Mouse (Mus musculus) natural killer cell, adult 2 months (primary cell): ENCODE data around the gene Gm20521.
"Not testable (repeated sequence)": the region's sequence is repeated elsewhere in the genome, so short reads cannot be mapped to it uniquely, and the experiment has no call there.

Experiments
- DNase-seq, 2 experiments: peaks; one replicate each; pipeline ENCODE4 v3.0.0; 2022; ENCODE audit warnings: low spot score in 2 of 2

Gene Gm20521

GRCm38 (mm10) chr14:54936831-54937160 lies 53.6 kb downstream of the Gm20521 start:
- DNase-seq, result no peak

DNA sequence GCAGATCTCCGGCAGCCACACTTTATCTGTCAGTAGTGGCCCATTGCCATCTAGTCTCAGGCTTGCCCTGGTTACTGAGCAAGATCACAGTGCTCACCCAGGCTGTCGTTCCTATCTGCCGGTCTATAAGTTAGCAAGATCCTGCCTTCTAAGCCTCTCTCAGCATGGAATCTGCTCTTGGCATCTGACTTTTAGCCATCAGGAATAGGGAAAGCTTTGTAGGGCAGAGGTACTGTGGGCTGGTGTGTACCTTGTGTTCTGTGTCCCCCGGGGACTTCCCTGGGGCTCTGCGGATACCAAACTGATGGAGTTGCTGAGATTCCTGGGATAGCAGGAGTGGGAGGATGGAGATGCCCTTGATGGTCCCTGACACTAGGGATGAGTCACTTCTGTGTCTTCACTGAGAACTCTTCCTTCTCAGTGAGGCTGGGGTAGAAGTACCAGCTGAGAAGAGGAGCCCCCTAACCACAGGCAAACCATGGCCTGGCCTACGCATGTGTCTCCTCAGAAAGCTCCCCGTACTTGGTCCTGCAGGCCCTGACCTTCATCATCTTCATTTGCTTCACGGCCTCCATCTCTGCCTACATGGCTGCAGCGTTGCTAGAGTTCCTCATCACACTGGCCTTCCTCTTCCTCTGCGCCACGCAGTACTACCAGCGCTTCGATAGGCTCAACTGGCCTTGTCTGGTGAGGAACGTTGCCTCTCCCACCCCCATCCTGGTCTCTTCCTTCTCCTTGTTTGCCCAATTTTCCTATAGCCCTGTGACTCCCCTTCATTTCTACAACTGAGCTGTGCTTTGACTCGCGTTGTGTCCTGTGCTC lies 54.3 kb downstream of the Gm20521 start:
- no peak for DNase-seq

DNA sequence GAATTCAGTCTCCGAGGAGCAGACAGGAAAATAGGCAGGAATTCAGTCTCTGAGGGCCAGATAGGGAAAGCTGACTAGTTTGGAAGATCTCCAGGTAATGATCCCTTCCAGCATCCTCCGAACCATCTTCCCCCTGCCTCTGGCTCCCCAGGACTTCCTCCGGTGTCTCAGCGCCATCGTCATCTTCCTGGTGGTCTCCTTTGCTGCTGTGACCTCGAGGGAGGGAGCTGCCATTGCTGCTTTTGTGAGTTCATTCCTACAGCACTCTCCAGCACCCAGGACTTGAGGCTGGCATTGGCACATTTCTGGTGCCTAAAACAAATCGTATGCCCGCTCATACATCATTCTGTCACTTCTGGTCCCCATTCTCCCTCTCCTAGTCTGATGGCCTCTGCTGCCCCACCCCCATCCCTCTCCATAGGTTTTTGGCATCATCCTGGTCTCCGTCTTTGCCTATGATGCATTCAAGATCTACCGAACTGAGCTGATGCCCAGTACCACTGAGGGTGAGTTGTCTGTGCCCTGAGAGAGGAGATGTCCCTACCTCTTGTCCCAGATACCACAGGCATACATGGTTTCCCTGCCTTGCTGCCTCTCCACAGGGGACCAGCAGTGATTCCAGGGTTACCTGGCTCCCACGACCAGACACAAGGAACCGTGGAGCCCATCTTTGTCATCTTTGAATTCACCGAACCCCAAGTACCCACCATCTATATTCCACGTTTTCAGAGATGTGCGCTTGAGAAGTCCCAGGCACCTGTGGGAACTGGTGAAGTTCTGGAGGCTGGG lies 55.4 kb downstream of the Gm20521 start:
- no peak for DNase-seq

GRCm38 (mm10) chr14:54939434-54940175 lies 56.4 kb downstream of the Gm20521 start:
- DNase-seq, result peak; percentile 40 to 62

DNA sequence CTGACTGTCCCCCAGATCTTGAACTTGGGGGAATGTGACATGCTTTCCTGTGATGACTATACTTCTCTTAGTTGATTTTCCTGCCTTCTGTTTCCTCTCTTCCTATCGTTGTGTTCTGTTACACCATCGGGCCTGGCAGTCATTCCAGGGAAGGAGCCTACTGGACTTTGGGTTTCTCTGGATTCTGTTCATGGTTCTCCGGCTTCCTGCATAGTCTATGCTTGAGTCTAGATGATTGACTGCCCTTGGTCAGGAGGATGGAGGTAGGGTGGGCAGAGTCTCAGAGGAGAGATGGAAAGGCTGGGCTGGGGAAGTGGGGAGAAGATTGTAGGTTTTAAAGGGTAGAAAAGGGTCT lies 56.9 kb downstream of the Gm20521 start:
- no peak for DNase-seq

DNA sequence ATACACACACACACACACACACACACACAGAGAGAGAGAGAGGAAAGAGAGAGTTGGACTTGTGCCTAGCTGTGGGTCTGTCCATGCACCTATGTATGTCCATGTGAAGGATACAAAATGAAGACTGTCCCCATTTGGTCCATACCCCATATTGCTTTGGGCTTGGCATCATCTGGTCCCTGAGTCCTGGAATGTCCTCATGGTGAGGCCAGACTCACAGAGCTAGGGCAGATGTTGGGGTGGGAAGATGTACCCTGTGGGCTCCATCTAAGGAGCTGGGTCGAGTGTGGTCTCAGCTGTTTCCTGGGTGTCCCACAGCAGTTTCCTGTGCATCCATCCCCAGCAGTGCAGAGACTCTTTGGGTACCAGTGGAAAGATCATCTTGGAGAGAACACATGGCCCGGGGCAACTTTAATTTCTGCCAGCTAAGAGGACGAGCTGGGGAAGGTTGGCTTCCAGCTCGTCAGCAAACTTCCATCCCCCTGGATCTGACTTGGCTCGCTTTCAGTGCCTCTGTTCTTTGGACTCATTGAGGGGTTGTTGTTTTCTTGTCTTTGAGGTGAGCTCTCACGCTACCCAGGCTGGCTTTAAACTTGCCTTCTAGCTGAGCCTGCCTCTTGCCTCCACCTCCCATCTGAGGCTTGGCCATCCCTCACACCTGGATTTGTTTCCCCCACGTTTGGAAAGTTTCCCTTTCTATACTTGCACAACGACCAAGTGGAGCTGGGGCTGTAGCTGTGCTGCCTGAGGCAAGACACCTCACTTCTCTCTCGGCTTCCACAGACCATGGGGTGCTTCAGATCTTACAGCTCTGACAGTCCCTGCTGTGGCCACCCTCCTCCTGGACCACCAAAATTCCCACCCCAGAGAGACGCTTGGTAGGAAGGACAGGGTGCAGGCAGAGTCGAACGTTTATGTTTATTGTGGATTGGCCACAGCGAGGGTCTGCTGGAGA lies 58.1 kb downstream of the Gm20521 start:
- no peak for DNase-seq

DNA sequence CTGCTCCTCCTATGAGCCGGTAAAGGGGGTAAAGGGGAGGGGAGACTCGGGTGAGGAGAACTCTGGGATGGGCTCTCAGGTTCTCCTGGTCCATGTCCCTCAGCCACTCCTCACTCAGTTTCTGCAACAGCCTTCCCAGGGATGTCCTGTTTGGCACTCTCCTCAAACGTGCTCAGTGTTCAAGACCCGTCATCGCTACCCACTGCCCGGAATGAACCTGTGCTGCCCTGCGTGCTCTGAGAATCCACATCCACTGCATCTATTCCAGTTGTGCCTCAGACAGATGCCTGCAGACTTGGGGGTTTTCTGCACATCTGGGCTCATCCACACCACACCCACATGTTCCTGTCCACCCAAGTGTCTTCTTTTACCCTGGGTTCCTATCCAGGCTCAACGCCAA lies 59.2 kb downstream of the Gm20521 start:
- no peak for DNase-seq

- no peak for DNase-seq
Measured at GRCm38 (mm10) chr14:54943971-54944370, 60.7 kb downstream of the Gm20521 start.

GRCm38 (mm10) chr14:54944939-54945338 lies 61.7 kb downstream of the Gm20521 start:
- no peak for DNase-seq

GRCm38 (mm10) chr14:54945975-54946704 lies 62.9 kb downstream of the Gm20521 start:
- DNase-seq, result no peak

DNA sequence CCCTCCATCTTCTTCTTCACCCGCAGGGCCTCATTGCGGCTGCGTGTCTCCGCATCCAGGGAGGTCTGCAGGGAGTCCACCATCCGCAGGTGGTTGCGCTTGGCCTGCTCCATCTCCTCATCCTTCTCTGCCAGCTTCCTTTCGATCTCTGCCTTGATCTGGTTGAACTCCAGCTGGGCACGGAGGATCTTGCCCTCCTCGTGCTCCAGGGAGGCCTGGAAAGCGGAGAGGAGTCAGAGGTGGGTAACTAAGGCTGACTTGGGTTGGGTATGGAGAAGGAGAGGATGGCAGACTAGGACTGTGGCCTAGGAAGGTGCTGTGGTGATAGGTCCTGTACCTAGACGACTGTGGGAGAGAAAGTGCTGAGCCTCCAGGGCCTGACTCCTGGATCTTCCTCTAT lies 63.8 kb downstream of the Gm20521 start:
- DNase-seq, result not testable (repeated sequence)
